Mouse (Mus musculus): ENCODE measurements at regions not wholly inside any gene's neighbourhood (a gene's known extent, or its start where the extent isn't known, plus 50 kb on each side); places are given as distances from the start of the nearest gene placed in this dataset.

DNA sequence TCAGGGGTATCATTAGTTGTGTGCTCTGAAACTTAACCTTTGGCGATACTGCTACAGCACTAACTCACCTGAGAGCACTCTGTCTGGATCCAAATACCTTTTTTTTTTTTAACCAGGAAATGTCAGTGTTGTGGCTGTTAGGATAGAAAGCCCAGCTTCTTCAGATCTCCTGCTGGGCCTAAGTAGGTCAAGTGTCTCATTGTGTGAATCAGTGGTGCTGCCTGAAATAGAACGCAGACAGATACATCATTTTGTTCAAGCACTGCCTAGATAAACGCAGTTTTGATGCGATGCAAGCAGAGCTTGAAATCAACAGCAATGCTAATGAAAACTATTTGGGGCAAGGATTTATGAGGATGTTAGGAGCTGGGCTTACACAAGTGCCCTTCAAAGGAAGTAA is 63.9 kb downstream of the Plk2 start:
- TF ChIP-seq CTCF (IDR thresholded peaks at IDR 0.05; ENCODE audit: low read depth, low read length) = no peak
- TF ChIP-seq GATA1 (IDR thresholded peaks at IDR 0.05; ENCODE audit: borderline replicate concordance, low read length) = no peak

Data from G1E (cell line).